Mouse (Mus musculus) E14TG2a.4 (cell line): Measurements from ENCODE around the gene Actr8.
A peak's percentile ranks its signal among the peaks of the same experiment; 100 is the strongest.

Experiments used
- H3K27me3 ChIP-seq: 2 replicates; pipeline ENCODE4 v1.6.1; 2014; ENCODE audit warnings: low read length, control low read depth; ENCODE audit not compliant: insufficient read depth
- H3K36me3 ChIP-seq: 2 replicates; pipeline ENCODE4 v1.6.1; 2014; ENCODE audit warnings: low read length, control low read depth; ENCODE audit not compliant: insufficient read depth
- H3K4me1 ChIP-seq: replicated peaks from 2 replicates; pipeline ENCODE4 v1.6.1; 2014; ENCODE audit warnings: low read depth, low read length, control low read depth
- H3K4me3 ChIP-seq: replicated peaks from 2 replicates; pipeline ENCODE4 v1.5.1; 2014; ENCODE audit warnings: mild to moderate bottlenecking, low read length
- H3K9me3 ChIP-seq: 2 replicates; pipeline ENCODE4 v1.6.1; 2014; ENCODE audit warnings: low read length, control low read depth
- CTCF ChIP-seq: conservative IDR thresholded peaks from 2 replicates; pipeline ENCODE4 v1.5.1; 2014; ENCODE audit warnings: low read length
- NANOG ChIP-seq: IDR thresholded peaks from 2 replicates; pipeline ENCODE4 v1.6.1; 2014; ENCODE audit warnings: borderline replicate concordance, low read length, mixed read lengths
- POU5F1 ChIP-seq: IDR thresholded peaks from 2 replicates; pipeline ENCODE4 v1.6.1; 2014; ENCODE audit warnings: low read length, borderline replicate concordance

Gene Actr8

DNA sequence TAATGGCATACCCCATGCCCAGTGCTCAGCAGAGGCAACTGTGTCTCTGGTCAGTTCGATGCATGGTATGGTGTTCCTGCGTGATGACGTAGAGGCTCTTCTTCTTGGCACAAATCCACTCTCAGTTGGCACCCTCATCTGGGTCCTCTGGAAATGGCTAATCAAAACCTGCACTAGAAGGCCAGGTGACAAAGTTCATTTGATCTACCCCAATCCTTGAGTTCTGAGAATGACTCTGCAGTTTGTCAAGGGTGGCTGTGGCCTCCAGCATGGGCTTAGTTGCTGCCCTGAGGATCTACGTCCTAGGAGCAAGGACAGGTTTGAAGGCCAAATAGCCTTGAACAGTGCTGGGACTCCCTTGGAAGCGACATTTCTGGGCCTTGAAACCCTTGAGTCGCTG lies 40.7 kb downstream of the Actr8 start:
- Histone ChIP-seq H3K9me3 (no peaks in the 10 kb centered on the region), H3K36me3 (no peaks in the 10 kb centered on the region), H3K27me3 (no peaks in the 10 kb centered on the region), H3K4me1 (no peaks in the 10 kb centered on the region), H3K4me3 (no peak overlapping the region)
- TF ChIP-seq CTCF (no peak), POU5F1 (no peak), NANOG (no peak)

DNA sequence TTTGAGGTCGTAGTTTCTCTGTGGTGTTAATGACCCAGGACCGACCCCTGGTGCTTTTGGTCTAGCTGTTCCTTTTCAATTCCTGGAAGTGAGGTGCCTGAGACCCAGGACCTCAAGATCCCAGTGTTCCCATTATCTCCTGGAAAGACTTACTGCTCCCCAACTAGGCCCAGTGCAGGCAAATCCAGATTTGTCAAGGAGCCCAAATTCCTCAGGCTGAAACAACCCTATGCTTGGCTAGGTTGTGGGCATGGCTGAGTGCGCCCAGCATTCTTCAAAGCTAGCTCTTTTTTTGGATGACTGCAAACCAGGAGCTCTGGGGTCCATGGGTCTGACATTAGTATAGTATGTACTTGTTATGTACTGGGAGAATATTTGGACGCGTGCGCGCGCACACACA lies 41.2 kb downstream of the Actr8 start:
- H3K4me1 ChIP-seq, result no peaks in the 10 kb centered on the region
- H3K27me3 ChIP-seq, result no peaks in the 10 kb centered on the region; the same call in 1 of the 2 replicates
- no peaks in the 10 kb centered on the region for H3K9me3 ChIP-seq
- no peaks in the 10 kb centered on the region for H3K36me3 ChIP-seq
- no peak overlapping the region for H3K4me3 ChIP-seq
- no peak for TF ChIP-seq CTCF
- no peak for TF ChIP-seq NANOG
- no peak for TF ChIP-seq POU5F1

GRCm38 (mm10) chr14:30019792-30020575 lies 41.8 kb downstream of the Actr8 start:
- Histone ChIP-seq H3K36me3 (no peaks in the 10 kb centered on the region), H3K27me3 (no peaks in the 10 kb centered on the region; the same call in 1 of the 2 replicates), H3K4me1 (no peaks in the 10 kb centered on the region), H3K4me3 (no peak overlapping the region), H3K9me3 (no peaks in the 10 kb centered on the region)
- TF ChIP-seq CTCF (no peak), NANOG (no peak), POU5F1 (no peak)

DNA sequence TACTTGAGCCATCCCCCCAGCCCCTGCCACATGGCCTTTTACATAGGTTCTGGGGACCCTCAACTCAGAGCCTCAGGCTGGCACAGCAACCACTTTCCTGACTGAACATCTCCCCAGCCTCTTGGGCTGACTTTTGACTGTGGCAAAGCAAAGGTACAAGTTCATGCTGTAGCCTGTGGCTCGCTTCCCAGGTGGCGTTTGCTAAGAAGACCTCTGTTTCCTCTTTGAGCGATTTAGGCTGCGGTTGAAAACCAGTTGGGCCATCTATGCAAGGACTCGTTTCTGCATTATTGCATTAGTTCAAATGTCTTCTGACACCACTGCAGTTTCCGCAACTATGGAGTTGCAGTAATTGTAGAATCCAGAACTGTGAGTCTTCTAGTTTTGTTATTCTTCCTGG lies 44.3 kb downstream of the Actr8 start:
- no peaks in the 10 kb centered on the region for H3K36me3 ChIP-seq
- no peaks in the 10 kb centered on the region for H3K9me3 ChIP-seq
- no peaks in the 10 kb centered on the region for H3K4me1 ChIP-seq

GRCm38 (mm10) chr14:30024387-30024786 lies 46.2 kb downstream of the Actr8 start:
- Histone ChIP-seq H3K4me1 (no peaks in the 10 kb centered on the region), H3K9me3 (no peaks in the 10 kb centered on the region), H3K4me3 (no peak overlapping the region), H3K27me3 (no peaks in the 10 kb centered on the region; the same call in 1 of the 2 replicates), H3K36me3 (no peaks in the 10 kb centered on the region)
- no peak for TF ChIP-seq CTCF
- no peak for TF ChIP-seq NANOG
- TF ChIP-seq POU5F1, result no peak

More for the DNA sequence above, 44.3 kb downstream of the Actr8 start:
- TF ChIP-seq NANOG (no peak), POU5F1 (no peak), CTCF (no peak)
- Histone ChIP-seq H3K4me3 (no peak overlapping the region), H3K27me3 (no peaks in the 10 kb centered on the region; the same call in 1 of the 2 replicates)

DNA sequence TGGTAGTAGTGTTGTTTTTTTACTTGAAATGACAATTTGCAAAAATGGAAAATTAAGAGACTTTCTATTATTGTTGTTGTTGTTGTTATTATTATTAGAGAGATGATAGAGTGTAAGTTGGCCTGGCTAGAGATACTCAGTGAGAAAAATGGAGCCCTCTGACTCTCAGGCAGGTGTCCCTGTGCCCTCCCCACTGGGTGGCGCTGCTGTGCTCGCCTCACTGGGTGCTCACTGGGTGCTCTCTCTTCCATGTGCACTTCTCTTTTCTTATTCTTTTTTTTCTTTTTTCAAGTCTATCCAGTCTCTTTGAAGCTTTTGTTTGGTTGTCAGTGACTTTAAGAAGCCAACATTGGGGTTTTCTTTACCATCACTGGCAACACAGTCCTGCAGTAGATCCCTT lies 49.2 kb downstream of the Actr8 start:
- TF ChIP-seq POU5F1 (no peak), CTCF (peak; percentile 70)
- Histone ChIP-seq H3K4me3 (no peak overlapping the region), H3K36me3 (no peaks in the 10 kb centered on the region), H3K27me3 (peaks cover 9% of the 10 kb centered on the region), H3K4me1 (peaks cover 4% of the 10 kb centered on the region), H3K9me3 (no peaks in the 10 kb centered on the region)

DNA sequence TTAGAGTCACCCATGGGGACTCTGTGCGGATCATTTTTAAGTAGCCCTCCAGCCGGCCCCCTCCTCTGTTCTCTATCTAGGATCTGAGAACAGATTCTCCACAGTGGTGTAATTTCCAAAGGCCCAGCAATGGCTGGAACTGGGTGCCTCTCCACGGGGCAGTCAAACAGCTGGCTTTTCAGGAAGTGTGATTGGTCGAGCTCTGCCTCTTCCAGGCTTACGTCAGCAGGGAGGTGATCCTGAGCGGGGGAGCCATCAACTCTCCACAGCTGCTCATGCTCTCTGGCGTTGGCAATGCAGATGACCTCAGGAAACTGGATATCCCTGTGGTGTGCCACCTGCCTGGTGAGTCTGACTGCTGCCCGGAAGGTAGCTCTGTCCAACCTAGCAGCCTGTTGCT lies 55.3 kb downstream of the Actr8 start:
- H3K36me3 ChIP-seq, result no peaks in the 10 kb centered on the region
- TF ChIP-seq CTCF, result no peak
- no peak for TF ChIP-seq NANOG
- no peak for TF ChIP-seq POU5F1
- H3K9me3 ChIP-seq, result no peaks in the 10 kb centered on the region

DNA sequence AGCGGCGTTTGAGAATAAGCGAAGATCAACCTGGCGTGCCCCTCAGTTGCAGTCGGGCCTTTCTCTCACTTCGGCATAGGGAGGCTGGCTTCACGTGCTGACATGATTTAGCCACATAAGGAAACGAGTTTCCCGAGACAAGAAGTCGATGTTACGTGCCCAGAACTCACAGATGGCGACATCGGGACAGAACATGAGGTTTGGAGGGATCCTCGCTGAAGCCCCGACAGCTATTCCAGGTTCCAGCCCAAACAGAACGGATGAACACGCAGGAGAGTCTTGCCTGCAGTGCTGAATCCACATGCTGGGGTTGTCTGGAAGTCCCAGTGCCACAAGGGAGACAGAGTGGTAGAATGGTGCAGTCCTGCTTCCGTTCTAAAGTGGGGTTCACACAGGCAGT lies 60.3 kb downstream of the Actr8 start:
- Histone ChIP-seq H3K4me3 (no peak overlapping the region), H3K27me3 (peaks cover 17% of the 10 kb centered on the region)
- no peak for TF ChIP-seq CTCF

More for the DNA sequence above, 55.3 kb downstream of the Actr8 start:
- Histone ChIP-seq H3K27me3 (peaks cover 25% of the 10 kb centered on the region), H3K4me3 (no peak overlapping the region), H3K4me1 (peaks cover 8% of the 10 kb centered on the region)

GRCm38 (mm10) chr14:30039413-30039812 lies 61.3 kb downstream of the Actr8 start:
- H3K27me3 ChIP-seq, result peaks cover 10% of the 10 kb centered on the region
- 0 out of 2 replicates have a peak, but pooled peaks cover 4% of the 10 kb centered on the region for H3K4me1 ChIP-seq
- H3K9me3 ChIP-seq, result no peaks in the 10 kb centered on the region
- no peaks in the 10 kb centered on the region for H3K36me3 ChIP-seq
- no peak for TF ChIP-seq POU5F1
- no peak for TF ChIP-seq NANOG
- TF ChIP-seq CTCF, result no peak
- no peak overlapping the region for H3K4me3 ChIP-seq

More for the DNA sequence above, 60.3 kb downstream of the Actr8 start:
- Histone ChIP-seq H3K36me3 (no peaks in the 10 kb centered on the region), H3K9me3 (no peaks in the 10 kb centered on the region), H3K4me1 (0 out of 2 replicates have a peak, but pooled peaks cover 4% of the 10 kb centered on the region)
